Mouse (Mus musculus) lung, postnatal 4 days (tissue): ENCODE measurements around the gene Fam83e.

Experiments used
- DNase-seq, 2 experiments: peaks; one replicate each; pipeline ENCODE4 v3.0.0; 2021

The Fam83e gene

DNA sequence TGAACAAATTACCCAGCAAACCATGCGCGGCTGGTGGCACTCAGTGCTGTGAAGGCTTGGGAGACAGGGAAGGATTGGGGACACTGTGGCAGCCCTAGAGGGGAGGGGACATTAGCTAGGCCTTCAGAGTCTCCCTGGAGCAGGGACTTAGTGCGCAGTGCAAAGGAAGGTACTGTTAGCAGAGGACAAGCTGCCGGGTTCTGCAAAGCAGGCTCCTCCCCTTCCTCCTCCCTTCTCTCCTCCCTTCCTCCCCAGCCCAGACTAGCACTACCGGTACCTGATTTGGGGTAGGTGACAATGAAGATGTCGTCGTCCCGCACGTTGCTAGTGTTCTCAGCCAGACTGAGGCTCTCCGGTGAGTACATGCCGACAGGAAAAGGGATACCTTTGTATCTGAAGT, 20.8 kb downstream of the Fam83e start:
- DNase-seq = no peak

DNA sequence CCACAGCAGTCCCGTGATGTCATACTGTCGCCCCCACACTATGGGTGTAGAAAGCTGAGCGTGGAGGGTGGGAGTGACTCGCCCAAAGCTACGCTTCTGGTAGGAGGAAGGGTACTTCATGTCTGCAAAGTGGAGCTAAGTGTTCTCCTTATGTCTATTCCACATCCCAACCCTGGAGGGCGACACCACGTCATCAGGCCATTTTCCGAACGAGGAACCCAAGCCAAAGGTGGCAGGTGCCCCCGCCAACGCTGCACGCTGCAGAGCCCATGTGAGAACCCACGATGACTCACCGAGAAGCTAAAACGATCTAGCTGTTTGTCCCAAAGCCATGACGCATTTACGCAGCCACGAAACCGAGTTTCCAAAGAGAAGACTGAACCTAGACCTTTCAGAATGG, 21.3 kb downstream of the Fam83e start:
- peak; percentile 43 to 50 for DNase-seq

DNA sequence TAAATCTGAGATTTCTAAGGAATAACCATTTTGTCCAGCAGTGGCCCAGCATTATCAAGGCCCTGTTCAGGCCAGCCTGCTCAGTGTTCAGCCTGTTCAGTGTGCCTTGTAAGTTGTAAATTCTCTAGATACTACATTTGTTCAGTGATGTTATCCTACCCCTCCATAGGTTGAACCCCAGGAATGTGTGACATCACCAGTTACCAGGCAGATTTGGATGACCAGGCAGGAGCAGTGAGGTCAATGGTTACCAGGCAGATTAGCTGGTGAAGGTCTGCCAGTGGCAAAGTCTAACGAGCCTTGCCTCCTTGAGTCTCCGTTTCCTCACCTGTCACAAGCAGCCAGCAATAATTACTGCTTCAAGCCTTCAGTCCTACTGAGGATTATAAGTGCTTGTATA, 23.4 kb downstream of the Fam83e start:
- peak; percentile 73 to 91 for DNase-seq

DNA sequence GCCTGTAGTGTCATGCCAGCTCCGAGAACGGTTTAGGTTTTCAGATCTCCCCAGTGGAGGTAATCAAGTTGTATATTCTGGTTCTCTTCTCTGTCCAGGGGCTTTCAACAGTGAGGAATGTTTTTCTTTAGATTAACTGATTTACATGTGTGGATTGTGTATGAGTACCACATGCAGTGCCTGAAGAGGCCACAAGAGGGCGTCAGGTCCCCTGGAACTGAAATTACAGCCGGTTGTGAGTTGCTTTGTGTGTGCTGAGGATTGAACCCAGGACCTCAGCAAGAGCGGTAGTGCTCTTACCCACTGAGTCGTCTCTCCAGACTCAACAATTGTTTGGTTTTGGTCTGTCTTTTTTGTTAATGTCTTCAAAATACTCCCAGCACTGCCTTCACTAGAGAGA, 25.5 kb downstream of the Fam83e start:
- DNase-seq = no peak

DNA sequence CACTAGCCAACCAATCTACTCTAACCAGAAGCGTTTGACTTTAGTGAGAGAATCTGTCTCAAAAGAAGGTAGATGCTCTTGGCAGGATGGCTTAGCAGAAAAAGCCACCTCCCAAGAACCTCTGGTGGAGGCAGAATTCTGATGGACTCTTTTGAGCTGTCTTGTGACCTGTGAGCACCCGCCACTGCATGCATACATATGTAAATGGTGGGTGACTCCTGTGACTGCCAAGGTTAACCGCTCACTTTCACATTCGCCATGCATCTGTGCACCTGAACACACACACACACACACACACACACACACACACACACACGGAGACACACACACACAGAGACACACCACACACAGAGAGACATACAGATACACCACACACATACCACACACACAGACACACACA, 26.4 kb downstream of the Fam83e start:
- no peak for DNase-seq

DNA sequence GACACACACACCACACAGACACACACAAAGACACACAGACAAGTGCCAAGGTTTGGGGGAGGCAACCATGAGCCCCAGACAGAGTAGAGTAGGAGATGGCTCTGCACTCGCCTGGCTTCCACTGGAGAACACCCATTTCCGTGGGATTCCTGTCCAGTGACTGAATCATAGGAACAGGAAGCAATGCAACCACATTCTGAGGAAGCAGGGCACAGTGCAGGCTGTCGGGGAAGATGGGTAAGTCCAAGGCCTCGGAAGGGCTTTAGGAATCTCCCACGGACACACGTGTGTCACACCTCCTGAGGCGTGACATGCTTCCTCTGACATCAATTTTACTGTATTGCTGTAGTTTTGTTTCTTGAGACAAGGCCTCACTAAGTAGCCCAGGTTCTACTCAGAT, 27.1 kb downstream of the Fam83e start:
- no peak for DNase-seq

DNA sequence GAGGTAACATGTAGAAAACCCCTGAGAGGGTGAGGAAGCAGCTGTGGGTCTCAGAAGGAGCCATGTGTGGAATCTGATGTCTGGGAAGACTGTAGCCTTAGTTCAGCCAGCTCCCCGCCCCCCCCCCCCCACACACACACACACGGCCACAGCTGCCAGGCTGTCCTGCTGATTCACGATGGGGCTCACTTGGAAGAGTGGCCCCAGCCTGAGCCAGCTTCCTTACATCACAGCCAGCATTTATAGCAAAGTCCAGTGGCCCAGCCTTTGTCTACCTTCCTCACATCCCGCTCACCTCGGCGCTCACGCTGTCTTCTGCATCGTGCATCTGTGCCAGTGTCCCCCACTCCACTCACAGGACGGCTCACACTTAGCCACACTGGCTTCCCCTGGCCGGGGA, 28.4 kb downstream of the Fam83e start:
- DNase-seq = no peak

DNA sequence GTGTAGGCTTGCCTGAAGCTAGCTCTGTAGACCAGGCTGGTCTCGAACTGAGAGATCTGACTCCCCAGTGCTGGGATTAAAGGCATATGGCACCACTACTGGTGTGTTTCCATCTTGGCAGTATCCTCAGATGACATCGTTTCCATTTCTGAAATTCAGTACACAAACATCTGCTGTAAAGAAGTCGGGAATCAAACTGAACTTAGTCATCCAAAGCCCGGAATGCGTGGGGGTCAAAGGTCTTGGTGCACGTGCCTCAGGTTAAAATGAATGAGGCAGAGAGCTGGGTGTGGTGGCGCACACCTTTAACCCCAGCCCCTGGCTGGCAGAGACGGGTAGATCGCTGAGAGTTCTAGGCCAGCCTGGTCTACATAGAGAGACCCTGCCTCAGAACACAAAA, 29.1 kb downstream of the Fam83e start:
- DNase-seq = no peak

DNA sequence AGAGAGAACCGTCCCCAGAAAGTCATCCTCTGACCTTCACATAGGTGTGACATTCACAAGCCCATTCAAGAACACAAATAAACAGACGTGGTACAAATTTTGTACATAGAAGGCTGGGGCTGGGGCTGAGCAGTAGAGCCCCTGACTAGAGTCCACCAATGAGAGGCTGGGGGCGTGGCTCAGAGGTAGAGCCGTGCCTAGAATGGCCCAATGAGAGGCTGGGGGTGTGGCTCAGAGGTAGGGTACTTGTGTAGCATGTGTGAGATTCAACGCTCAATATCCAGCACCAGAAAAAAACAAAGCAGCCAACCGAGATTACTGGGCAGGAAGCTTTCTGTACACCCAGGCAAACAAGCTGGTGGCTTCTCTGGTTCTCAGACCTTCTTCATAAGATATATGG, 34.7 kb downstream of the Fam83e start:
- no peak for DNase-seq

DNA sequence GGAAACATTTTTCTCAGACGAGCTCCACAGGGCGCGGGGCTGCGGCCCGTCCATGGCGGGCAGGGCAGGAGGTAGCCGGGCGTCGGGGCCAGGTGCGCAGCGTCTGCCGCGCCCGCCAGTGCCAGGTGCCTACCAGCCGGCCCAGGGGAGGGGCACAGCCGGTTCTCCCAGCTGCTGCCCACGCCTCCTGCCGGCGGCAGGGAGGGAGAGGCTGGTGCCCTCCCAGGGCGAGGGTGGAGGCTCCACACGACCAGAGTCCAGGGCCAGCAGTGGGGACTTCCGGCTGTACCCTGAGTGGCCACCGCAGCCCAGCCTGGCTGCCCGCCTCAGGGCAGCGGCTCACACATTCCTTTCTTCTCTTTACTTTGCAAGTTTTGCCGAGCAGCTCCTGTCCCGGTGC, 38.4 kb downstream of the Fam83e start:
- DNase-seq = peak; percentile 67 to 83

DNA sequence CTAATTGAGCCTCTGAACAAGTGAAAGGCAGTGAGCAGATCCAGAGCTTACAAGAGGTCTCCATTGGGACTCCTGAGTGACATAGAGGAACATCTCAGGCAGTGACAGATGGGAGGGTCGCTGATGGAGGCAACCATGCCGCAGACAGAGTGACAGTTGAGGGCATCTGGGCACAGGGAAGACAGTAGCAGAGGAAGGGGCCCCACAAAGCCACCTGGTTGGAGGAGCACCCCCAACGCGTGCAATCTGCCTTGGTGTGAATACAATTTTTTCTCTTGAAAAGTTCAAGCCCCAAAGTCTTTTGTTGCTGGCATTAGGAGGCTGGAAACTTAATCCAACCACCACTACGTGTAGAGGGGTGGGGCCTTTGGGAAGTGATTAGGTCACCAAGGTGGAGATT, 39.1 kb downstream of the Fam83e start:
- DNase-seq = no peak

DNA sequence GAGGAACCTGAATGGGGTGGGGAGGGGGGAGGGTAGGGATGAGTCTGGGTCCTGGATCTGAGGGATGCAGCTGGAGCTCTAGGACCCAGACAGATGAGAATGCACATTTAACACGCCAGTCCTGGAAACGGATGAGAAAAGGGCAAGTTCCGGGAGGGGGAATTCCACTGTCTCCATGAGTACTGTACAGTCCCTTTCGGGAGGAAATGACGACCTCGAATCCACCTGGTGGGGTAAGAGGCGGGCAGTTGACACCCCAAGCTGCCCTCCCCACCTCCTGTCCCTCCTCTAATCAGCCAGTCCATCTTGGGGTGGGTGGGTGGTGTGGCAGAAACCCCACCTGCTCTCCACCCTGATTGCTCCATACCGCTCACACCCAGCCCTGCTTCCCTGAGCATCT, 45.0 kb downstream of the Fam83e start:
- no peak for DNase-seq

DNA sequence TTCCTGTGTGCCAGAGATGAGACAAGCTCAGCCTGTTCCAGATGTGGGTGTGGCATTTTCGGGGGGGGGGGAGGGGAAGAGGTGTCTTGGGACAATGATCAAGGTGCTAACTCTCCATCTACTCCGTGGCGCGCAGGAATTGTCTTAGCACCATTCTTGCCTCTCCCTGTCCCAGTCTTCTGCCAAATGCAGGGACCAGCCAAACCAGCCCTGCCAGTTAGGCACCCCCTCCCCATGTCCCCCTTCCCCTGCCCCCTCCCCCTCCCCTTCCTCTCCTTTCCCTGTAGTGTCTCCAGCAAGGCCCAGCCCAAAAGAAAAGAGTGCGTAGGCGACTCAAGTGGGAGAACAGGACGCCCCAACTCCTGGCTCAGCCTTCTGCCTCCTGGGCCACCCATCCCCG, 45.8 kb downstream of the Fam83e start:
- no peak for DNase-seq

DNA sequence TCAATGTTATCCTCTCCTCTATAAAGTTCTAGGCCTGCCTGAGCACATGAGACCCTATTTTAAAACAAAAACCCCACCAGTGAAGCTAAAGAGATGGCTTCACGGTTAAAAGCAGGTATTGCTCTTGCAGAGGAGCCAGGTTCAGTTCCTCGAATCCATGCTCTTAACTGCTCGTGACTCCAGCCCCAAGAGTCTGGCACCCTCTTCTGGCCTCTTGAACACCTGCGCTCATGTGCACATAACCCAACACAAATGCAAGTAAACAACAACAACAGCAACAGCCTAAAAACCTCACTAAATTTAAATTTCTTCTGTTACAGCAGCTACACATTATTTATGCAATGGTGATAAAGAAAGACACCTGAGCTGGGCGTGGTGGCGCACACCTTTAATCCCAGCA, 46.5 kb downstream of the Fam83e start:
- DNase-seq = no peak

DNA sequence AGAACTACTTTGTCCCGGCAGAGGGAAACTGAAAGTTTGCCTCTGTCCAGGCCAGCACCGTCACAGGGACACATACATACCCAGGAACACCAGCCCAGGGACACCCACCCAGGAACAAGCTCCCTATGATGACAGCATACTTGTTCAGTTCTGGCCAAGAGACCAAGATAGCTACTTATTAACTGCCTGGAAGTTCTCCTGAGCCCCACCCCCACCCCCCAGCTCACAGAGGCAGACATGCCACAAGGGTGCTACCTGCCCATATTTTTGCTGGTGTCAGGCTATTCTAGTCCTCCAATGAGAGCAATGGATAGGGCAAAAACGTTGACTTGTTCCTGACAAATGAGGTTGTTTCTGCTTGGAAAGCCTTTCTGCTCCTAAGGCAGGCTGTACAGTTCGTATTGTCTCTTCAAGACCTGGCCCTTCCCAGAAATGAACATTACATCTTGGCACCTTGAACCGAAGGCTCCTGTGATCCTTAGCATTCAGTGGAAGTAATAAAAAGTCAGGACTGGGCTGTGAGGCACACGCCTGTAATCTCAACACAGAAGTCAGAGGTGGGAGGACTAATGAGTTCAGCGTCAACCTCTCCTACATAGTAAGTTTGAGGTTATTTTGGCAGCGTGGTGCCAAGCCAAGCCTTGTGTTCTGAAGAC, 49.5 kb downstream of the Fam83e start:
- DNase-seq = no peak

DNA sequence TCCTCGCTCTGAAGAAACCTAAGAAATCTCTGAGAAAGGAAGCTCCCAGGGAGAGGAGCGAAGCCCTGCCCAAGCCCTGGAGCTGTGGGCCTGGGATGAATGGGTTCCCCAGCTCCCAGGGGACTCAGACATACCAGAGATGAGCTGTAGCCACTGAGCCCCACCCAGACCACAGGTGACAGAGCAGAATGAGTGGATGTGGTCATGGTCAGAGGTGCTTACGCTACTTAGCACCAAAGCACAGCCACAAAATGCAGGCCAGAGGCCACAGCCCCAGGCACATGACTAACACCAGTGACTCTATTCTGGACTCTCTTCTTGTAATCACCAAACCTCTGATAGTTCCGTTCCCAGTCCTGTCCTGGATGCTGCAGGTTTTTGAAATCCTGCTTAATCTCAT, 50.1 kb downstream of the Fam83e start:
- DNase-seq = no peak

DNA sequence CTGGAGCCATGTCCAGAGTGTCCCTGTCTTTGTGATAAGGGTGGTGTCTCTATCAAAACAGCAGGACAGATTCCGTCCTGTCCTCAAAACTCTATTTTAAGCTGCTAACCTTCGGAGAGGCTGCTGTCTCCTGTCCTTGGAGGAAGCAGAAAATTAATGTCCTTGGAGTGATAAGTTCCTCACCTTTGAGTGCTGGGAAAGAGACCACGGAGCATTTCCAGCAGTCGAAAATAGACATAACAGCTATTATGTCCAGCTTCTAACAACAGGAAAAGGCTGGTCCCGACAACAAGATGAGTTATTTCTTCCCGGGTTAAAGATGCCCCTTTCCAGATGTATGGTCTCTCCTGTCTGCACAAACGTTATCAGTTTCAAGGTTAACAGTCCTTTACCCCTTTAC, 54.2 kb downstream of the Fam83e start:
- no peak for DNase-seq
